Mouse (Mus musculus) heart, adult 2 months (tissue): ENCODE measurements at regions not wholly inside any gene's neighbourhood (a gene's known extent, or its start where the extent isn't known, plus 50 kb on each side); places are given as distances from the start of the nearest gene placed in this dataset.

Source experiments
- CTCF ChIP-seq: fragments of 200-600 bp; IDR thresholded peaks from 2 replicates; pipeline ENCODE4 v1.8.1; 2022; ENCODE audit warnings: antibody characterized with exemption, mild to moderate bottlenecking, moderate library complexity
- EP300 ChIP-seq: fragments of 200-500 bp; IDR thresholded peaks from 2 replicates; pipeline ENCODE4 v1.6.1; 2011; ENCODE audit warnings: low read depth, low read length, control low read depth; ENCODE audit not compliant: insufficient read depth
- POLR2A ChIP-seq: fragments of 200-500 bp; IDR thresholded peaks from 2 replicates; pipeline ENCODE4 v1.6.1; 2011; ENCODE audit warnings: mild to moderate bottlenecking, low read depth, low read length, control low read depth; ENCODE audit not compliant: insufficient read depth

- TF ChIP-seq CTCF = no peak
- no peak for TF ChIP-seq EP300
- no peak for TF ChIP-seq POLR2A
These were observed 2612.9 kb upstream of the Gm7489 start for GRCm38 (mm10) chr15:51271632-51272312.
